Mouse (Mus musculus): ENCODE data around the gene Hoxc10. TPM values are rescaled to one million over a fixed set of nuclear protein-coding genes. Genes with fewer than 3 reads are reported as not detected.
A peak's percentile ranks its signal among the peaks of the same experiment; 100 is the strongest.

The Hoxc10 gene
- polyA plus RNA-seq, 1 experiment from 2014 or later: not detected

DNA sequence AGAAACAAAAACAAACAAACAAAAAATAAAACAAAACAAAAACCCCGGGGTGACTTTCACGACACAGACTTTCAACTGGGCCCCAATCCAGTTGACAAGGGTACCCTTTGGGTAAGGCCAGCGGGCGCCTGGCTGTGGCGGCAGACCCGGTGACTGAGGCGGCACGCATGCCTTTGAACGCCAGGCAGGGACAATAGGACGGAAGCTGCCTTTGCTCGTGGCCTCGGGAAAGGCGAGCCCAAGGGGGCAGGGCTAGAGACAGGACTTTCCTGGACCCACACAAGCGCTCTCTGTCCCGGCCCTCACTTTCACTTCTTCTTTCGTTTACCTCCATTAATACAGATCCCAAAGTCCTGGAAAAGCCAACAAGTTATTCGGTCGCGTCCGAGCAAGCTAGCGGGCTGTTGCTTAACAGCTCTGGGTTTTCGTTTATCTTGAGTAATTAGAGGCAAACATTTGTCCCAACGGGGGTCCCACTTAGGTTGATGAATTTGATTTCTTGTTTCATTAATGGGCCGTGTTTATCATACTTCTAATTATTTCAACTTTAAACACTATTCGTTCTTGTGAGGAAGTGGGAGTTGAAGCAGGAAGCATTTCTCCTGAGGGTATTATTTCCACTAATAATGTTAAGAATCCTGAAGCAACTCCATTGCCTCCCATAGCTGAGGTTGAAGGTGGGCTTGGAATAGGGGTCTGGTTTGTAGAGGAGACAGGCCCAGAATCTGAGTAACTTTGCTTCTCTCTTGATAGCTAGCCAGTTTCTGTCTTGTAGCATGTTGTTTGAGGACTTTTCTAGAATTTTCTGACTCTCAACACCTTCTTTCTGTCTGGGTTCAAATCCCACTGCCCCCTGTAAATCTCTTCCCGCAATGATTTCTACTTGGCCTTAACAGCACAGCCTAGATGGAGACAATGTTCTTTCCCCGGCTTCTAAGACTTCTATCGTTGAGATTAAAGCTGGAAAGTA lies 2.6 kb upstream of the Hoxc10 start:
- H3K4me1 ChIP-seq: peaks cover 6% of the 10 kb centered on the region; the same call in 1 of the 2 replicates
- ATAC-seq: no peak
- H3K27me3 ChIP-seq: peaks cover 97% of the 10 kb centered on the region
- H3K36me3 ChIP-seq (ENCODE audit: poor library complexity, severe bottlenecking): no peaks in the 10 kb centered on the region
- no peak overlapping the region for H3K4me3 ChIP-seq
- H3K9me3 ChIP-seq (replicated peaks): no peaks in the 10 kb centered on the region
- H3K4me2 ChIP-seq: no peak overlapping the region
- no peak overlapping the region for H3K27ac ChIP-seq
- WGBS: 1% methylated on average over 28 of the region's 28 CpGs
- H3K9ac ChIP-seq: no peak overlapping the region

DNA sequence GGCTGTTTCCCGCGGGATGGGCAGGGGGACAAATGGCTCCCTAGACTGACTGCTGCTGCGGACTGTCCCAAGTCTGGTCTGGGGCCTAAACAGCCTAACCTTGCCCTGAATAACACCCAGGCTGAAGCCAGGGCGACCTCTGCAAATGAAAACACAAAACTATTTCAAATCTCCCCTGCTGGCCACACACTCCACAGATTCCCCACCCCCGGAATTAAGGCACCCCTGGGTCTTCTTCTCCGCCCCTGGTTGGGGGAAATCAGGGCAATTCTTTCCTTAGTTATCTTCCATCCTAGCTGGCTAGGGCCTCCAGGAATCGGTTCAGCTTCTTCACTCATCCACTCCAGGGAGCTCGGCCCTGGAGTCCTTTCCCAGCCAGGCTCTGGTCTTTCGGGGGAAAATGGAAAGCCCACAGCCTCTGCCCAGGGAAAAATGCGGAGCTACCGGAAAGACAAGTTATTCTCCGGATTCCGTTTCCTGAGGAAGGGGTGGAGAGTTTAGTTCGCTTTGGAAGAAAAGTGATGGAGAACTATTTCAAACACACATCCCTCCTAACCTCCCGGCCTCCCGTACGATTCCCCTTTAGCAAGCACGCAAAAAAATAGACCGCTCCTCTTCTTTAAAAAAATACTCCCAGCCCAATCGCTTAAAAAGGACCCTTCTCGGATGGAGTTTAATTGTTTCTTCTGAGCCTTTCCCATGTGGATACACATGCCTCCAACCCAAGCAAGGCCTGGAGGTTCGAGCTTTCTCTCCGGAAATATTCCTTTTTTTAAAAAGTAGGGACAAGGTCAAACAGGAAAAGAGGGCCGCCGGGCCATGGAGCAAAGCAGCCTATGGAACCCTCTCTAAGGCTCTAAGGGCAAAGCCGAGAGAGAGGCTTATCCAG lies 1.3 kb upstream of the Hoxc10 start:
- 3% methylated on average over 26 of the region's 26 CpGs for WGBS
- Histone ChIP-seq H3K27ac (no peak overlapping the region), H3K4me1 (peaks cover 6% of the 10 kb centered on the region; the same call in 1 of the 2 replicates), H3K4me2 (no peak overlapping the region), H3K4me3 (no peak overlapping the region), H3K27me3 (peaks cover 97% of the 10 kb centered on the region), H3K36me3 (ENCODE audit: poor library complexity, severe bottlenecking) (no peaks in the 10 kb centered on the region), H3K9ac (no peak overlapping the region), H3K9me3 (replicated peaks) (no peaks in the 10 kb centered on the region)
- no peak for ATAC-seq

DNA sequence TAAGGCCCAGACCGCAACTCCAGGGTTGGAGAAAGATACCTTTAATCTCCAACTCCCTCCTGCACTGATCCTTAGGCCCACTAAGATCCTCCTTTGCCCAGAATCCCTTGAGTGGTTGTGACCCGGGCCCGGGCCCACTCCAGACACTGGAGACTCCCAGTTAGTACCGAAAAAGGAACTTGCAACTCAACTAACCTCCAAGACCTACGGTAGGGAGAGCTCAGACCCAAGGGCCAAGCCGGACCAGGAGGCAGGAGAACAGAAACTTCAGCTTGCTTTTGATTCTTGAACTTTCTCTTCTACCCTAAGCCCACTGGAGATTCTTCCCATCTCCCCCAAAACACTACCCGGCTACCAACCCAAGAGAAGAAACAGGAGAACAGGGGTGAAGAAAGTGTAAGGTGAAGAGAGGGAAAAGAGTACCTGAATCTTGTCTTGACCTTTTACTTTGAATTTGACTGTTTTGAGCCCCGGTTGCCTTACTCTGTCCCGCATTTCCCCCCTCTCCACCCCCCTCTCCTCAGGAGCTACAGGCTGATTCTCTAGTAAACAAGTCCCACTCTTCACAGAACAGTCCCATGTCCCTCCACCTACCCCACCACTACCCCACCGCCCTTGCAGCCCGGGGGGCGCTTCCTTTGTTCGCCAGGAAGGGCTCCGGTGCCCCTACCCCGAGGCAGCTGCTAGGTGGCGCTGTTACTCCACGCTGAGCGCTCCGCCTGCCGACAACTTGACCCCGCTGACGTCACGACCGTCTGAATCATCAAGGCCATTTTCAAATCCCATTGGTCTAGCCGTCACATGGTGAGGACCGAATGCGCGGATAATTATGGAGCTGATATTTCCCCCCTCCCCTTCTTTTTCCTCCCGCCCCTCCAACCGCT lies 462 bp upstream of the Hoxc10 start:
- 2% methylated on average over 28 of the region's 30 CpGs for WGBS
- Histone ChIP-seq H3K9me3 (replicated peaks) (no peaks in the 10 kb centered on the region), H3K4me2 (no peak overlapping the region; the same call in 1 of the 2 replicates), H3K27me3 (peaks cover 97% of the 10 kb centered on the region), H3K27ac (no peak overlapping the region), H3K4me3 (0 out of 2 replicates have a peak overlapping the region, but pooled peaks have one; percentile 1), H3K9ac (no peak overlapping the region), H3K4me1 (peaks cover 6% of the 10 kb centered on the region; the same call in 1 of the 2 replicates), H3K36me3 (ENCODE audit: poor library complexity, severe bottlenecking) (no peaks in the 10 kb centered on the region)
- peak; percentile 57; the same call in 1 of the 2 replicates for ATAC-seq

DNA sequence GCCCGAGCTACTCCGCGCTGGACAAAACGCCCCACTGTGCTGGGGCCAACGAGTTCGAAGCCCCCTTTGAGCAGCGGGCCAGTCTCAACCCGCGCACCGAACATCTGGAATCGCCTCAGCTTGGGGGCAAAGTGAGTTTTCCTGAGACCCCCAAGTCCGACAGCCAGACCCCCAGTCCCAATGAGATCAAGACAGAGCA lies 615 bp downstream of the Hoxc10 start, which contains the start of gene Hoxc5:
TSS of gene Hoxc5 (plus strand) at position 132 of the 199 bp plus-strand sequence.
- Histone ChIP-seq H3K4me2 (no peak within 1 kb of the TSS; the same call in 1 of the 2 replicates), H3K4me3 (0 out of 2 replicates have a peak within 1 kb of the TSS, but pooled peaks have one; percentile 1)
- 2% methylated on average over 12 of the region's 12 CpGs for WGBS

DNA sequence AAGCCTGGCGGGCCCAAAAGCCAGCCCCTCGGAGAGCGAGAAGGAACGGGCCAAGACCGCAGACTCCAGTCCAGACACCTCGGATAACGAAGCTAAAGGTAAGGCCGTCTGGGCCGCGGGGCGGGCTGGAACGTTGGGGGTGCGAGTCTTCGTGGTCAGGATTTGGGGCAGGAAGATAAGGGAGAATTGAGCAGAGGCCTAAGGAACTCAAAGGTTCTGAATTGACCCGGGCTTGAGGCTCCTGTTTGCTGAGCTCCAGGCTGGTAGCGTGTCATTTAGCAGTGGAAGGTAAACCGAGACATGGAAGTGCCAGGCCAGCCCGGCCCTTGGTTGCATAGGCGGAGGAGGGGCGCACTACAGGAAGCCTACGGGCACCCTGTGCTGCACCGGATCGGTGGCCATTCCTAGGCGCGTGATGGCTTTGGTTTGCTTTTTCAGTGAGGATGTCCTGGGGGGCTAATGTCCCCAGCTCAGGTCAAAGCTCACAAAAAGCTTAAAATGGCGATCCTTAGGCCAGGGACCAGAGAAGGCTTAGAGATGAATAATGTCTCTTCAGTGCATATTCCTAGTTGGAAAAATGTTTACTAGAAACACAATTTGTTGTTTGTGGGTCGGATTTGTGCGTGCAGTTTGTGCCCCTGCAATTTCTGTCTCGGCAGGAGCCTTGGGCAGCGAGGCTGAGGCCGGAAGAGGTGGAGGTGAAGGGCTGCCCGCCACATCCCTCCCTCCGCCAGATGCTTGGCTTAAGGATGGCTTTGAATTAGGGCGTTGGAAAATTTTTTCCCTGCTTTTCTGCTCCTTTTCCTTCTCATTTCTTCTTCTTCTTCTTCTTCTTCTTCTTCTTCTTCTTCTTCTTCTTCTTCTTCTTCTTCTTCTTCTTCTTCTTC lies 1.2 kb downstream of the Hoxc10 start:
- peaks cover 99% of the 10 kb centered on the region for H3K27me3 ChIP-seq
- H3K4me2 ChIP-seq: no peak overlapping the region
- WGBS: 3% methylated on average over 34 of the region's 34 CpGs
- no peak overlapping the region for H3K4me3 ChIP-seq
- no peak for ATAC-seq
- no peak overlapping the region for H3K27ac ChIP-seq
- no peaks in the 10 kb centered on the region for H3K36me3 ChIP-seq (ENCODE audit: poor library complexity, severe bottlenecking)
- no peaks in the 10 kb centered on the region for H3K9me3 ChIP-seq (replicated peaks)
- peaks cover 6% of the 10 kb centered on the region; the same call in 1 of the 2 replicates for H3K4me1 ChIP-seq
- no peak overlapping the region for H3K9ac ChIP-seq

More for the DNA sequence above, 615 bp downstream of the Hoxc10 start, which contains the start of gene Hoxc5:
- Histone ChIP-seq H3K9ac (no peak within 1 kb of the TSS), H3K27me3 (peaks cover 99% of the 10 kb centered on the region), H3K9me3 (replicated peaks) (no peaks in the 10 kb centered on the region), H3K27ac (no peak within 1 kb of the TSS), H3K36me3 (ENCODE audit: poor library complexity, severe bottlenecking) (no peaks in the 10 kb centered on the region), H3K4me1 (peaks cover 6% of the 10 kb centered on the region; the same call in 1 of the 2 replicates)
- ATAC-seq: no peak

DNA sequence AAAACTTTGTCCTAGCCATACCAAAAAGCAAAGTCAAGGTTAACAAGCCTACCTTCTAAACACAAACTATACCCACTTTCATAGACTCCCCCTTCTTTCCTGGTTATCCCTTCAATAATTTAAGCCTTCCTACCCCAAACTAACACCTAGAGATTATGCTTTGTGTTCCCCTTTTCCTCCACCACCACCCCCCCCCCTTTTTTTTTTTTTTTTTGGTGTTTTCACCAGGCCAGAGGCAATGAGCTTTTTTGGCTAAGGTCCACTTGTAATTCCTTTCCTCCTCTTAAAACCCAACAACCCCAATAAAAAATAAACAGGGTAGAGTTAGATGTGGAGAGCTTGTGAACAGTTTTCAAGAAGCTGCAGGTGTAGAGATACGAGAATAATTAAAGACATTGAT lies 2.7 kb downstream of the Hoxc10 start:
- Histone ChIP-seq H3K9me3 (replicated peaks) (no peaks in the 10 kb centered on the region), H3K27ac (no peak overlapping the region), H3K4me2 (no peak overlapping the region), H3K4me1 (peaks cover 6% of the 10 kb centered on the region; the same call in 1 of the 2 replicates), H3K36me3 (ENCODE audit: poor library complexity, severe bottlenecking) (no peaks in the 10 kb centered on the region), H3K4me3 (no peak overlapping the region), H3K27me3 (peaks cover 99% of the 10 kb centered on the region), H3K9ac (no peak overlapping the region)
- 30% methylated on average over 1 of the region's 1 CpGs for WGBS
- no peak for ATAC-seq

DNA sequence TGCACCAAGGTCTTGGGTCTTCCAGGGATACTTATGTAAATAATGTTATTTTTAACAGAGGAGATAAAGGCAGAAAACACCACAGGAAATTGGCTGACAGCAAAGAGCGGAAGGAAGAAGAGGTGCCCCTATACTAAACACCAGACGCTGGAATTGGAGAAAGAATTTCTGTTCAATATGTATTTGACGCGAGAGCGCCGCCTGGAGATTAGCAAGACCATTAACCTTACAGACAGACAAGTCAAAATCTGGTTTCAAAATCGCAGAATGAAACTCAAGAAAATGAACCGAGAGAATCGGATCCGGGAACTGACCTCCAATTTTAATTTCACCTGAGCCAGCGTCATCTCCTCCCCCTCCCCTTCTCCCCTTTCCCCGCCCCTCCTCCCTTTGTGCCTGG lies 4.1 kb downstream of the Hoxc10 start:
- Histone ChIP-seq H3K27me3 (peaks cover 99% of the 10 kb centered on the region), H3K9ac (no peak overlapping the region), H3K36me3 (ENCODE audit: poor library complexity, severe bottlenecking) (no peaks in the 10 kb centered on the region), H3K4me2 (no peak overlapping the region), H3K4me3 (no peak overlapping the region), H3K27ac (no peak overlapping the region), H3K4me1 (peaks cover 6% of the 10 kb centered on the region; the same call in 1 of the 2 replicates), H3K9me3 (replicated peaks) (no peaks in the 10 kb centered on the region)
- 2% methylated on average over 12 of the region's 12 CpGs for WGBS
- ATAC-seq: no peak

DNA sequence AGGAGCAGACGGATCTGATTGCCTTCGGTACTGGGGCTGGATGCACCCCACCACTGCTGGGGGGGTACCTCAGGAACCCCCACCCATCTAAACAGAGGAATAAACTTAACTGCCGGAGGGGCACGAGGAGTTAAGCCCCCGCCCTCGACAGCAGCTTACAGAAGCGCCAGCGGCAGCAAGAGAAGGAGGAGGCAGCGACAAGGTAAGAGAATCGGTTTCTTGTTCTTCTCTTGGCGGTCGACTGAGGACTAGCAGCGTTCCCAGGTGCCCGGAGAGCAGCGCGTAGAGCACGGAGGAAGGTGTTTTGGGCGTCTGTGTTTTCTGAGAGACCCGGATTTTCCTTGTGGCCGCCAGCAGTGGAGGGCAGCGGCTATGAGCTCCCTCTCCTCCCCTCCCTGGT lies 5.7 kb downstream of the Hoxc10 start:
- H3K36me3 ChIP-seq (ENCODE audit: poor library complexity, severe bottlenecking): no peaks in the 10 kb centered on the region
- H3K9ac ChIP-seq: no peak overlapping the region
- H3K4me3 ChIP-seq: no peak overlapping the region
- H3K27me3 ChIP-seq: peaks cover 99% of the 10 kb centered on the region
- no peaks in the 10 kb centered on the region for H3K4me1 ChIP-seq
- no peaks in the 10 kb centered on the region for H3K9me3 ChIP-seq (replicated peaks)
- WGBS: 2% methylated on average over 21 of the region's 21 CpGs
- no peak overlapping the region for H3K27ac ChIP-seq
- no peak for ATAC-seq
- H3K4me2 ChIP-seq: no peak overlapping the region

DNA sequence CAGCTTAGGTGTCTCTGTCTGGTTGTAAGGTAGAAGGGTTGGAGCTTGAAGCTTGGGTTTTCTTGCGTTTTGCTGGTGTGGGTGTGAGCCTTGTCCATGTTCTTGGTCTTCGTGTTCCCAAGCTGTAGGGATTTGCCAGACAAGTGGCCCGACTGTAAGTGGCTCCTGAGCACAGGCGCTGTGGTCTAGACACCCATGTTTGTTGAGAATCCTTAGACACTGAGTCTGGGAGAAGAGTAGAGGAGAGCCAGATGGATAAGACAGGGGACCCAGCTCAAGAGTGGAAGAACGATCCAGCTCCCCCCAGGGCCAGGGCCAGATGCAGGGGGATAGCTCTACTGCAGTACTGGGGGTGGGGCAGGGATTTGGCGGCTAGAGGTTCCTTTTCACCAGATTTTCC lies 6.2 kb downstream of the Hoxc10 start:
- whole genome bisulfite sequencing: 4% methylated on average over 6 of the region's 6 CpGs
- H3K36me3 ChIP-seq (ENCODE audit: poor library complexity, severe bottlenecking): no peaks in the 10 kb centered on the region
- no peak overlapping the region for H3K27ac ChIP-seq
- no peak overlapping the region for H3K9ac ChIP-seq
- no peak overlapping the region for H3K4me2 ChIP-seq
- no peaks in the 10 kb centered on the region for H3K9me3 ChIP-seq (replicated peaks)
- ATAC-seq: no peak
- peaks cover 99% of the 10 kb centered on the region for H3K27me3 ChIP-seq
- H3K4me1 ChIP-seq: no peaks in the 10 kb centered on the region
- no peak overlapping the region for H3K4me3 ChIP-seq

DNA sequence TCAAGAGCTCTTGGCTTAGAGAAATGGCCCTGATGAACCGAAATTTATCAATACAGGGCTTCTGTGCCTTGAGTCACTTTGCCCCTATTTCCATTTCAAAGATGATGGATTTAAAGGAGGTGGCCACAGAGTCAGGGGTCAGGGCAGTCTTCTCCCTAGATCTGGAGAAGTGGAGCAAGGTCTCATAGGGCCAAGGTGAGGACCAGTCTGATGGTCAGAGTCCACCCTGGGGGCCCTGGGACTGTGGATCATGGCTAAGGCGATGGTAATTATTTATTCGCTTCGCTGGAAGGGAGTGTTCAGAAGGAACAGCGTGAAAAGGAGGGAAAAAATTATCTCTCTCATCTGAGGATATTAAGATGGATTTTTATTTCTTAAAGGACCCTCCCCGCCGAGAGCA lies 8.4 kb downstream of the Hoxc10 start:
- no peak overlapping the region for H3K4me3 ChIP-seq
- ATAC-seq: no peak
- H3K27me3 ChIP-seq: peaks cover 100% of the 10 kb centered on the region
- no peak overlapping the region for H3K9ac ChIP-seq
- H3K4me1 ChIP-seq: no peaks in the 10 kb centered on the region
- no peaks in the 10 kb centered on the region for H3K36me3 ChIP-seq (ENCODE audit: poor library complexity, severe bottlenecking)
- 3% methylated on average over 7 of the region's 7 CpGs for WGBS
- no peak overlapping the region for H3K27ac ChIP-seq
- no peaks in the 10 kb centered on the region for H3K9me3 ChIP-seq (replicated peaks)
- no peak overlapping the region for H3K4me2 ChIP-seq

All from forebrain, embryonic 13.5 days (tissue).